Mouse (Mus musculus) lung, postnatal 36 days (tissue): ENCODE data around the gene Gpha2.
A peak's percentile ranks its signal among the peaks of the same experiment; 100 is the strongest.

ENCODE experiments used
- DNase-seq: peaks from one replicate; pipeline ENCODE4 v3.0.0; 2022; ENCODE audit warnings: mixed read lengths

The Gpha2 gene

GRCm38 (mm10) chr19:6226135-6226534, at the start of gene Gpha2:
Gene Gpha2 (plus strand): TSS chr19:6226380.
- peak; percentile 45 for DNase-seq

DNA sequence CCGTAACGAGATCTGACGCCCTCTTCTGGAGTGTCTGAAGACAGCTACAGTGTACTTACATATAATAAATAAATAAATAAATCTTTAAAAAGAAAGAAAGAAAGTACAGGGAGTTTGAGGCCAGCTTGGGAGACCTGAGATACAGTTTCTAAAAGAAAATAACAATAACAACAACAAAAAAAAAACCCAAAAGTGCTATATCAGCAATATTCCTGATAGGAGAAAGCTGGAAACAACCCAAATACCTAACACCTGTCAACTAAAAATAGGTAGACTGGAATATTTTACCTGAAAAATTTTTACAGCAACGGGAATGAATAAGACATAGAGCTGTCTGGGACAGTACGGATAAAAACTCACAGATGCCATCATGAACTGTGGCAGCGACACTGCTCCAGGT, 47.4 kb upstream of the Gpha2 start:
- no peak for DNase-seq

GRCm38 (mm10) chr19:6181629-6182028, 44.6 kb upstream of the Gpha2 start:
- DNase-seq: no peak

GRCm38 (mm10) chr19:6182534-6182933, 43.6 kb upstream of the Gpha2 start:
- no peak for DNase-seq

GRCm38 (mm10) chr19:6184131-6184530, 42.0 kb upstream of the Gpha2 start, which contains the start of gene Majin:
Gene Majin (plus strand): TSS chr19:6184388.
- DNase-seq: no peak

DNA sequence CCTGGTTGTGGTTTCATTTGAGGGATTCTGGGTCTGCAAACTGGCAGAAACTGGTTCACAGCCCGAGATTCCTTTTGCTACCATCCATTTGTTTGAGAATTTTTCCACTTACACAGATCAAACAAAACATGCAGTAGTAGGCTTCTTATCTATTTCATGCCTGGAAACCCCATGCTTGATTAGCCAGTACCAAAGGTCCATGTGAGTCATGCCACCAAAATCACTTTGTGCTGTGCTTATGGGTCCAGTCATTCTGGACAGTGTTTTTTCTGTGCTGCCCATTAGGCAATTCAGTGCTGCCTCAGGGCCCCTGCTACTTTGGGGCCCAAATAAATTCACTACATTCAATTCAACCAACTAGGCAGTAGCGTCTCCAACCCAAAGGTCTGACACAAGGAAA, 21.9 kb upstream of the Gpha2 start:
- no peak for DNase-seq

DNA sequence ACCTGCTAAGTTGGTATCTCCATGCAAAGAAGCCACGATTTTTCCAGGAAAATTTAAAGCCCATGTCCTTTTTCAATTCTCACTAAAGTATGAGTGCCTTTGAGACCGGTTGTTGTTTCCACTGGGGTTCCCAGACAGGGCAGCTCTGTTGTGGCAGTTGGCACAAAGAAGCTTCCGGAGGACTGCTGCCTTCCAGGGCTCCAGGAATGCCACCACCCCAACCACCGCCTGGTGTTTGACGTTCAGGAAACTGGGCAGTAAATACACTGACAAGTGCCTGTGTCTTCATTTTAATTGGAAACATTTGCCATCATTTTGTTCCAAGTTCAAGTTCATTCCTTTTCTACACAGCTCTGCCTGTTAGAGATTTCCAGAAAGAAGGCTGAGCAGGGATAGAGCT, 19.5 kb upstream of the Gpha2 start:
- DNase-seq: peak; percentile 75

GRCm38 (mm10) chr19:6216046-6216705, 10.0 kb upstream of the Gpha2 start:
- DNase-seq: no peak

DNA sequence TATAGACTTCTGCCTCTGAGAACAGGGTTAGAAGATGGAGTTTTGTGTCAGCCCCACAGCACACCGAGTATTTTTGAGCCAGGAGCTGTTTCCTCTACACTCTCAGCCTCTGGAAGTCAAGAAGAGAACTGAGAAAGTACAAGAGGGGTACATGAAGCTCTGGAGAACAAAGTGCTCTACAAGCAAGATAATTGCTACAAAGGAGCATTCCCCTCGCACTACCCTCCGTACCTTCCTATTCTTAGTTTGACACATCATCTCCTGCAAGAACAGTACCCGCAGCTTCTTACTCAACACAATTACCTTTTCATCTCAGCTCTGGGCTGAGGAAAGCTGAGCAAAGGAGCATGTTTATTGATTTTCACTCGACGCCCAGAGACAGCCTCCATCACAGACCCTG, 7.6 kb upstream of the Gpha2 start:
- no peak for DNase-seq

DNA sequence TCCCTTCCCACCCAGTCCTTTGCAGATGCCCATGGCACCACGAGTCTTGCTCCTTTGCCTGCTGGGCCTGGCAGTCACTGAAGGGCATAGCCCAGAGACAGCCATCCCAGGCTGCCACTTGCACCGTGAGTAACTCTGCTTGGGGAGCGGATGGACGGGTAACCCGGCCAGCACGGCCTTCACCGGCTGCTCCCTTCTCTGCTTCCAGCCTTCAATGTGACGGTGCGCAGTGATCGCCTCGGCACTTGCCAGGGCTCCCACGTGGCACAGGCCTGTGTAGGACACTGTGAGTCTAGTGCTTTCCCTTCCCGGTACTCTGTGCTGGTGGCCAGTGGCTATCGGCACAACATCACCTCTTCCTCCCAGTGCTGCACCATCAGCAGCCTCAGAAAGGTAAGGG, 583 bp downstream of the Gpha2 start:
- DNase-seq: no peak

GRCm38 (mm10) chr19:6227864-6228263, 1.7 kb downstream of the Gpha2 start:
- DNase-seq: no peak

DNA sequence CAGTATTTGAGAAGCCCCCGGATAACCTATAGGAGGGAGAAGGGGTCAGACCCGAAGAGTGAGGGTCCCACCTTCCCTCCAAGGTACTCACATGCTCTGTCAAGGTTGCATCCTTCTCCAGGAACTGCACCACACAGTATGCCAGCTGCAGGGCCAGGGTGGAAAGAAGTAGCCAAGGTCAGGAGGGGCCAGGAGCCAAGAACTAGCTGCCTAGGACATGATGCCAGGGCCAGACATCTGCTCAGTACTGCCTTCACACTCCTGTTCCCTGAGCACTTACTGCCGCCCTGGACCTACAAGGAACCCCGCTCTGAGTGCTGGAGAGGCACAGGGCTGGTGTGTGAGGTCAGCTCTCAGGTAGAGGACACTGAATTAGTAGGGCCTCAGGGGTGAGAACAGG, 4.2 kb downstream of the Gpha2 start:
- DNase-seq: no peak

- no peak for DNase-seq
These were observed 4.9 kb downstream of the Gpha2 start for GRCm38 (mm10) chr19:6231036-6231435.

DNA sequence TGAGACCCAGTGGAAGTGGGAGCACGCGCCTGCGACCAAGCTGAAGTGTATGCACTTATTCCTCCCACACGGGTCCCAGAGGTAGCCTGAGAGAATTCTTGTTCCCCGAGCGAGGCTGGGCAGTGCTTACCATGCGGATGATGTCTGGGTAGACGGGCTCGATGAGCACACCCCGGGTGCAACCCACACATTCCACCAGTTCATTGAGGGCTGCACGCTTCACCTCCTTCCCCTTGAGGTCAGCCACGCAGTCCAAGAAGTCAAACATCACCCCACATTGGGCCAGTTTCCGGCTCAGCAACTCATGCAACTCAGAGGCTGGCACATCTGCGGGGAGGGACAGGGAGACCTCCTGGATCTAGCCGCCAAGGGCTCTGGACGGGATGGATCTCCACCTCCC, 7.5 kb downstream of the Gpha2 start:
- DNase-seq: no peak

DNA sequence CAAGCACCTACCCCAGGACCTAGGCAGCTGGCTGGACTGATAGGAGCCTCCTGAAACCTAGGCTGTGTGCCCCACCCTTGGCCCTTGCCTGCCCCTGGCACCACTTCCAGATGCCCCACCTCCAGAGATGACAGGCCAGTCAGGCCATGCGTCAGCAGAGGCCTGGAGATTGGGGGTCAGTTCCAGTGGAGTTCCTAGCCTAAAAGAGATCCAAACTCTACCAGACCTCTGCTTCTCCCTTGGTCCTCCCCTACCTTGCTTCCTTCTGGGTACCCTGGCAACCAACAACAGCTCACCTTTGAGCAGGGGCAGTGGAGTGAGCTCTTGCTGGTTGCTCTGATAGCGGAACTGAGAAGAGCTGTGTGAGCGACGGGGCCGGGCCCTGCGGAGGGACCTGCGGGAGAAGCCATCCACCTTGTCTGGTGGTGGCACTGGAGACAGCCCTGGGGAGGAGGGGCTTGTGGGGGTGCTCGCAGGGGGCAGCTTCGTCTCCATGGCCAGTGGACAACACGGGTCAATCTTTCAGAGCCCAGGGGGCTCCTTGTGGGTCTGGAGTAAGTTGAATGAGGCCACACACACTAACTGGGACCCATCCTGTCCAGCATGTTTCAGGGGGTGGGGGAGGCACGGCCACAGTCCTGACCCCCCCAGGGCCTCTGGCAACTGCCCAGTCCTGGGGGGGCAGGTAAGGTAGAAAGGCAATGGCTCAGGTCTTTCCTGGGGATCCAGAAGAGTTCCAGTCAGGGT, 8.3 kb downstream of the Gpha2 start:
- DNase-seq: peak; percentile 35

GRCm38 (mm10) chr19:6235084-6236052, 9.2 kb downstream of the Gpha2 start, which contains the start of gene Ppp2r5b:
Gene Ppp2r5b (minus strand): TSS chr19:6235872.
- peak; percentile 98 for DNase-seq

GRCm38 (mm10) chr19:6236053-6236441, 9.9 kb downstream of the Gpha2 start:
- DNase-seq: peak; percentile 97

GRCm38 (mm10) chr19:6236842-6237241, 10.7 kb downstream of the Gpha2 start:
- no peak for DNase-seq

- DNase-seq: no peak
These were observed 12.6 kb downstream of the Gpha2 start for GRCm38 (mm10) chr19:6238740-6239139.

- DNase-seq: no peak
These were observed 14.0 kb downstream of the Gpha2 start for GRCm38 (mm10) chr19:6240136-6240535.

GRCm38 (mm10) chr19:6240725-6241124, 14.5 kb downstream of the Gpha2 start:
- no peak for DNase-seq

DNA sequence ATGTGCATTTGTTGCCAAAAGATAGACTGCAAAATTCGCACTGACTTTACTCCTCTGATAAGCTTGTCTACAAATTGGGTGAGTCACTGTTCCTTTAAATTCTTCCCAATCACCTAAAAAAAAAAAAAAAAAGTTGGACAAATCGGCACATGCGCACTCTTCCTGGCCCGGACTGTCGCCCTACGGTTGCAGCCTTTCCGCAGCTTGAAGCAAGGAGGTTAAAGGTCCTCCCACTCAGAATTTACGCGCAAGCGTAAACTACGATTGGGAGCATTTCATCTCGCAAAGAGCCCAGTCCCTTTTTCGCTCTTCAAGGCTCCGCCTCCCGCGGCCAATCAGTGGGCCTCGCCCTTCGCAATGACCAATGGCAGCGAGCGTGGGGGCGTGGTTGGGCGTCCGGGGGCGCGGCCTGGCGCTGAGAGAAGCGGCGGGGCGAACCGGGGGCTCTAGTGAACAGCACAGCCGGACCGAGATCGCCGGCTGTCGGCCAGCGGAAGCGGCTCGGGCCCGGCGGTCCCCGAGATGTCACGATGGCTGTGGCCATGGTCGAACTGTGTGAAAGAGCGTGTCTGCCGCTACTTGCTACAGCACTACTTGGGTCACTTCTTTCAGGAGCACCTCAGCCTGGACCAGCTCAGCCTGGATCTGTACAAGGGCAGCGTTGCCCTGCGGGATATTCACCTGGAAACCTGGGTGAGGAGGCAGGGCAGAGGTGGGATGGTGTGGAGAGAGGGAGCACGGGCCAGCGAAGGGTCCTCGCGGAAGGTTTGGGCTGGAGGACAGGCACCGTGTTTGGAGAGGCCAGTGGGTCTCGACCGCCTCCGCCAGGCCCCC, 15.3 kb downstream of the Gpha2 start, which contains the start of gene Atg2a:
Atg2a (plus strand) TSS at position 395 of the 834 bp plus-strand sequence.
- peak; percentile 99 for DNase-seq
